Mouse (Mus musculus): ENCODE results near the gene Dennd1a.

The Dennd1a gene

DNA sequence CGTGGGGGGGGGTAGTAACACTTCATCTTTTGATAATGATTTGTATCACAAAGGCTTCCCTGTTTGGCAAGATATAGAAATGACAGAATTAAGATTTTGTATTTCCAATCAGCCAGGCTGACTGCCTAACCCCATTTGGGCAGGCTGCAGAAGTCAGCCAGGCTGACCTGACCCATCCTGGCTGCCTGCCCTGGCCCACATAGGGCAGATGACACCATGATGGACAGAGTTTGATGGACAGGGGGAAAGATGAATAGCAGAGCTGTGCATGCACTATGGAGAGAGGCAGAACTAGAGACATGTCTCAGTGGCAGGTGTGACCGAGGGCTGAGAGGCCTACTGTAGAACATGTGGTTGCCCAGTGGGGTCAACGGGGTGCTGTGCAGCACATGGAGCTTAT, 203.9 kb downstream of the Dennd1a start:
- no peak for TF ChIP-seq GATA4 (IDR thresholded peaks at IDR 0.05; ENCODE audit: insufficient replicate concordance, low read length)

GRCm38 (mm10) chr2:38074495-38074894, 212.7 kb downstream of the Dennd1a start:
- no peak for TF ChIP-seq GATA4 (IDR thresholded peaks at IDR 0.05; ENCODE audit: insufficient replicate concordance, low read length)

- no peak for TF ChIP-seq GATA4 (IDR thresholded peaks at IDR 0.05; ENCODE audit: insufficient replicate concordance, low read length)
Observed at GRCm38 (mm10) chr2:38072061-38072460, 215.1 kb downstream of the Dennd1a start.

DNA sequence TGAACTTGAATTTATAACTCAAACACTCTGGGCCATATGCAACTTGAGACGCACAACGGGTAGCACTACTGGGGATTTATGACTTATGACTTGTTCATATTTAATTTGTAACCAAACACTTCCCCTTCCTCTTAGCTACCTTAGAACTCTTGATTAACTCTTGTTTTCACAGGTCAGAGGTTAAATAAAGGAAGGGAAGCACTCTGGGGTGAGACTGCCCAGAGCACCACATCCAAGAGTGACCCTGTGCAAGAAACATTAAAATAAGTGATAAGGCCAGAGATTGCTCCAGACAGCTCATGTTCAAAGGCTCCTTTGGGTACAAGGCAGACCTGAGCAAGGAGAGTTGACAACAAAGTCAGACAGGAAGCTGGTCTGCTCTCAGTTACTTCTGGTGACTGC, 219.0 kb downstream of the Dennd1a start:
- TF ChIP-seq GATA4 (IDR thresholded peaks at IDR 0.05; ENCODE audit: insufficient replicate concordance, low read length), result no peak

DNA sequence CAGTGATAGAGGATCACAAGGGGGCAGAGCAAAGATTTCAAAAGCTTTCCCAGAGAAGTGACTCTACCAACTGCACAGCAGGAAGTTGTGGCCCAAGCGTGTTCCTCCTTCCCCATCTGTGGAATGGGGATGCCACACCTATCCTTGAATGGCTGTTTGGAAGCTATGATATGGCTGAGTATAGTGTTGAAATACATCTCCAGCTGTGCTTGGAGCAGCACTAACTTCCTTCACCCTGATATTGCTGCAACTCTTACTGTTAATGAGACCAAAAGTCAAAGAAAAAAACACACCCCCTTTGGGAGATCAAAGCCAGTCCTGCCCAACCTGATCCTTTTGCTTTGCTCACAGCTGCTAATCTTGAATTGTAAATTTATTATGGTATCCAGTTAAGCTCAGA, 221.3 kb downstream of the Dennd1a start:
- no peak for TF ChIP-seq GATA4 (IDR thresholded peaks at IDR 0.05; ENCODE audit: insufficient replicate concordance, low read length)

DNA sequence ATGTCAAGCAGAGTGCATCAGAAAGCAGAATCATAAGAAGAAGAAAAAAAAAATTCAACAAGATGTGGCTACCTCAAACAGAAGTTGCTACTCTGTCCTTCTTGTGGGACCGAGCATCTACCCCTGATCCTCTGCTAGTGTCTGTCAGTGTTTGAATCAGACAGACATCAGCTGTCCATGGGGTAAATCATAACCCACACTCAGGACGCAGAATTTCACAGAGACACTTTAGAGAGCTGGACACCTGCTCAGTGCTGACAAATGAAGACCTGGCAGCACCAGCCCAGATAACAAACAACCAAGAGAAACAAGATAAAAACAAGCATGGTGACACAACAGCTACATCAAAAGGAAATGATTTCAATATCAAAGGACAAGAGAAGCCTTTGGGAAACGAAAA, 222.9 kb downstream of the Dennd1a start:
- TF ChIP-seq GATA4 (IDR thresholded peaks at IDR 0.05; ENCODE audit: insufficient replicate concordance, low read length), result no peak

GRCm38 (mm10) chr2:38062156-38062555, 225.0 kb downstream of the Dennd1a start:
- TF ChIP-seq GATA4 (IDR thresholded peaks at IDR 0.05; ENCODE audit: insufficient replicate concordance, low read length), result no peak

GRCm38 (mm10) chr2:38061474-38061873, 225.7 kb downstream of the Dennd1a start:
- TF ChIP-seq GATA4 (IDR thresholded peaks at IDR 0.05; ENCODE audit: insufficient replicate concordance, low read length), result no peak

GRCm38 (mm10) chr2:38052440-38052839, 234.8 kb downstream of the Dennd1a start:
- TF ChIP-seq GATA4 (IDR thresholded peaks at IDR 0.05; ENCODE audit: insufficient replicate concordance, low read length), result no peak

GRCm38 (mm10) chr2:38051485-38052085, 235.6 kb downstream of the Dennd1a start:
- no peak for TF ChIP-seq GATA4 (IDR thresholded peaks at IDR 0.05; ENCODE audit: insufficient replicate concordance, low read length)

GRCm38 (mm10) chr2:38048996-38049395, 238.2 kb downstream of the Dennd1a start:
- no peak for TF ChIP-seq GATA4 (IDR thresholded peaks at IDR 0.05; ENCODE audit: insufficient replicate concordance, low read length)

- no peak for TF ChIP-seq GATA4 (IDR thresholded peaks at IDR 0.05; ENCODE audit: insufficient replicate concordance, low read length)
Observed at GRCm38 (mm10) chr2:38045286-38045685, 241.9 kb downstream of the Dennd1a start.

DNA sequence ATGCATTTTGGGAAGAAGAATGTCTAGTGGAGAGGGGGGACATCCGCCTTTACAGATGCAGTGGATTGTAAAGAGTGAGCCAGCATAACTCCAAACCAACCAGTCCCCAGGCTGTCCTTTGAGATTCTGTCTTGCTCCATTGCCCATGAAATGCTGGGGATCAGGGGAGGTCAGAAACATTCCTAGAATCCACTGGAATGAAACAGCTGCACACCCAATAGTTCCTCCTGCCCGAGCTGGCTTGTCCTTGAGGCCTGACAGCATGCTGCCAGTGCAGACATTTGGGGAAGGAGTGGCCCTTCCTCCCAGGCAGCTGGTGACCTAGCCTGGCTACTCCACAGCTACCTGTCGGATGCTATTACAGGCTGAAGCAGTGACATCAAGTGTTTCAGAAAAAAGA, 246.3 kb downstream of the Dennd1a start:
- no peak for TF ChIP-seq GATA4 (IDR thresholded peaks at IDR 0.05; ENCODE audit: insufficient replicate concordance, low read length)

DNA sequence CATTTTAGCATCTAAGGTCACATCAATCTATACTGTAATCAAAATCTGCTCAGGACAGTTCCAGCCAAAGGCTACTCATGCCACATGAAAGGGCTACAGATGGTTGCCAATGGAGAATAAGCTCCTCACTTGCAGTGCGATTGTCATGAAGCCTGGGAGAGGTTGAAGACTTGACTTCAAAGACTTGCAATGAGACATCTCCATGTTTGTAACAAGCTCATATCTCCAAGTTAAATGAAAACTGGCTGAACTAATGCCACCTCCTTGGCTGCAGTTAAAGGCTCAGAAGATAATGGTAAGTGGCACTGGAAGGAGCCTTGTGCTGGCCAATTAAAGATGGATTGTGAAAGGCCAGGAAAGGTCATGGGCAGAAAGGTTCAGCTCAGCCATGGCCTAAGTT, 247.6 kb downstream of the Dennd1a start:
- TF ChIP-seq GATA4 (IDR thresholded peaks at IDR 0.05; ENCODE audit: insufficient replicate concordance, low read length), result no peak

GRCm38 (mm10) chr2:38028317-38028716, 258.9 kb downstream of the Dennd1a start:
- no peak for TF ChIP-seq GATA4 (IDR thresholded peaks at IDR 0.05; ENCODE audit: insufficient replicate concordance, low read length)

- TF ChIP-seq GATA4 (IDR thresholded peaks at IDR 0.05; ENCODE audit: insufficient replicate concordance, low read length), result no peak
Observed at GRCm38 (mm10) chr2:38025615-38026014, 261.6 kb downstream of the Dennd1a start.

GRCm38 (mm10) chr2:38023741-38024130, 263.5 kb downstream of the Dennd1a start:
- TF ChIP-seq GATA4 (IDR thresholded peaks at IDR 0.05; ENCODE audit: insufficient replicate concordance, low read length), result no peak
